Mouse (Mus musculus): Measurements from ENCODE around the gene Mis18a.
A peak's percentile ranks its signal among the peaks of the same experiment; 100 is the strongest.

Mis18a gene

GRCm38 (mm10) chr16:90704161-90704825, 22.9 kb downstream of the Mis18a start:
- no peak for DNase-seq (ENCODE audit: low spot score)

GRCm38 (mm10) chr16:90703646-90704045, 23.6 kb downstream of the Mis18a start:
- DNase-seq (ENCODE audit: low spot score), result no peak

GRCm38 (mm10) chr16:90701541-90701940, 25.7 kb downstream of the Mis18a start:
- DNase-seq (ENCODE audit: low spot score), result no peak

GRCm38 (mm10) chr16:90699390-90699789, 27.8 kb downstream of the Mis18a start:
- no peak for DNase-seq (ENCODE audit: low spot score)

- DNase-seq (ENCODE audit: low spot score), result no peak
Observed at GRCm38 (mm10) chr16:90696306-90696705, 30.9 kb downstream of the Mis18a start.

- DNase-seq (ENCODE audit: low spot score), result no peak
Observed at GRCm38 (mm10) chr16:90695121-90695520, 32.1 kb downstream of the Mis18a start.

- DNase-seq (ENCODE audit: low spot score), result peak; percentile 77
Observed at GRCm38 (mm10) chr16:90694719-90695118, 32.5 kb downstream of the Mis18a start.

GRCm38 (mm10) chr16:90693625-90694024, 33.6 kb downstream of the Mis18a start:
- DNase-seq (ENCODE audit: low spot score), result no peak

GRCm38 (mm10) chr16:90692704-90693385, 34.4 kb downstream of the Mis18a start:
- DNase-seq (ENCODE audit: low spot score), result no peak

GRCm38 (mm10) chr16:90687687-90688263, 39.4 kb downstream of the Mis18a start:
- no peak for DNase-seq (ENCODE audit: low spot score)

GRCm38 (mm10) chr16:90687011-90687410, 40.2 kb downstream of the Mis18a start:
- DNase-seq (ENCODE audit: low spot score), result no peak

GRCm38 (mm10) chr16:90684092-90684491, 43.1 kb downstream of the Mis18a start:
- no peak for DNase-seq (ENCODE audit: low spot score)

- no peak for DNase-seq (ENCODE audit: low spot score)
Observed at GRCm38 (mm10) chr16:90679984-90680383, 47.2 kb downstream of the Mis18a start.

GRCm38 (mm10) chr16:90678820-90679219, 48.4 kb downstream of the Mis18a start:
- peak; percentile 28 for DNase-seq (ENCODE audit: low spot score)

- DNase-seq (ENCODE audit: low spot score), result no peak
Observed at GRCm38 (mm10) chr16:90676920-90677574, 50.2 kb downstream of the Mis18a start.

- no peak for DNase-seq (ENCODE audit: low spot score)
Observed at GRCm38 (mm10) chr16:90674651-90675050, 52.6 kb downstream of the Mis18a start.

- no peak for DNase-seq (ENCODE audit: low spot score)
Observed at GRCm38 (mm10) chr16:90673507-90674354, 53.5 kb downstream of the Mis18a start.
